Mouse (Mus musculus) cerebellum, adult 2 months (tissue): ENCODE data around the gene Krt25.

ENCODE experiments used
- CTCF ChIP-seq: fragments of 200-500 bp; IDR thresholded peaks from 2 replicates; pipeline ENCODE4 v1.5.1; 2011; ENCODE audit warnings: low read depth, mild to moderate bottlenecking, control low read depth, low read length, moderate library complexity, borderline replicate concordance; ENCODE audit not compliant: insufficient read depth
- POLR2A ChIP-seq: fragments of 200-500 bp; IDR thresholded peaks from 2 replicates; pipeline ENCODE4 v1.6.1; 2011; ENCODE audit warnings: low read length, control low read depth, borderline replicate concordance; ENCODE audit not compliant: insufficient read depth

DNA sequence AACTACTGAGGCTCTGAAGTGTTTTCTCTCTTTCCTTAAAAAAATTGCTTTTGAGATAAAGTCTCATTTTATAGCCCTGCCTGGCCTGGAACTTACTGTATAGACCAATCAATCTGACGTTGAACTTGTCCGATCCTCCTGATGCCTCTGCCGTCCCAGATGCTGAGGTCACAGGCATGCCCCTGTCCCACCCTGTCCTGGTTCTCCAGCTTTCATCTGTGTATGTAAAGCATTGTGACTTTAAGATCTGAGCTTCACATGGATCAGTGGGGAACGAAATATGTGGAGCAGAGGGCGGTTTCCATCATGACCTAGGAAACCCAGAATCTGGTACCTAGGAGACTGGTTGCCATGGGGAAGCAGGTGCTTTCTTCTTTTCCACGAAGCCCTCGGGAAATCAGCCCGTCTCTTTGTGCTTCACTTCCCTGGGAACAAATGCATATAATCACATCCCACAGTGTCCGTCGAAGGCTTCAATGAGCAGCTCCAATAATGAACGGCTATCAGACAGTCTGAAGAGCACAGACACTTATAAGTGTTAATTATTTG lies 16.6 kb upstream of the Krt25 start:
- TF ChIP-seq POLR2A (no peak), CTCF (no peak)
